Mouse (Mus musculus) ES-E14 (cell line): ENCODE data around the gene Nr4a1. TPM values are rescaled to one million over a fixed set of nuclear protein-coding genes. Genes with fewer than 3 reads are reported as not detected.

Experiments
- DNase-seq: peaks from one replicate; pipeline ENCODE4 v3.0.0-alpha.2; 2013; ENCODE audit warnings: low read depth, low spot score
- H3K27ac ChIP-seq: 2 replicates; pipeline ENCODE4 v1.5.1; 2012; ENCODE audit warnings: low read depth, mild to moderate bottlenecking, low read length, moderate library complexity, mixed read lengths; ENCODE audit not compliant: poor library complexity, insufficient read depth, severe bottlenecking
- H3K36me3 ChIP-seq: 2 replicates; pipeline ENCODE4 v1.6.1; 2012; ENCODE audit warnings: mild to moderate bottlenecking, low read length, moderate library complexity, mixed read lengths; ENCODE audit not compliant: control insufficient read depth, poor library complexity, insufficient read depth, severe bottlenecking
- H3K4me1 ChIP-seq, 2 experiments: fragments of 150-350 bp in 1 of 2; sonication (generic) in 1 of 2; 2 replicates each; pipeline ENCODE4 v1.6.1; 2012; ENCODE audit warnings: low read length in 2 of 2, mild to moderate bottlenecking in 1 of 2, mixed read lengths in 1 of 2; ENCODE audit not compliant: control insufficient read depth in 2 of 2, insufficient read depth in 2 of 2, poor library complexity in 1 of 2
- H3K4me3 ChIP-seq, 2 experiments: fragments of 150-350 bp in 1 of 2; sonication (generic) in 1 of 2; 2 replicates each; pipeline ENCODE4 v1.5.1; 2012; ENCODE audit warnings: low read length in 2 of 2, low read depth in 1 of 2, mild to moderate bottlenecking in 1 of 2, mixed read lengths in 1 of 2; ENCODE audit not compliant: insufficient read depth in 1 of 2, poor library complexity in 1 of 2, severe bottlenecking in 1 of 2
- H3K9ac ChIP-seq: 2 replicates; pipeline ENCODE4 v1.6.1; 2012; ENCODE audit warnings: low read depth, mild to moderate bottlenecking, low read length, mixed read lengths; ENCODE audit not compliant: poor library complexity, insufficient read depth, severe bottlenecking
- H3K9me3 ChIP-seq: fragments of 150-350 bp; sonication (generic); 2 replicates; pipeline ENCODE4 v1.6.1; 2012; ENCODE audit warnings: low read depth, mild to moderate bottlenecking, low read length; ENCODE audit not compliant: control insufficient read depth, insufficient read depth
- CHD2 ChIP-seq: IDR thresholded peaks from 2 replicates; pipeline ENCODE4 v1.6.1; 2014; ENCODE audit warnings: mild to moderate bottlenecking, low read depth, low read length, inconsistent platforms
- HCFC1 ChIP-seq: IDR thresholded peaks from 2 replicates; pipeline ENCODE4 v1.6.1; 2012; ENCODE audit warnings: low read length, inconsistent platforms, borderline replicate concordance; ENCODE audit not compliant: insufficient read depth
- MAFK ChIP-seq: IDR thresholded peaks from 2 replicates; pipeline ENCODE4 v1.6.1; 2014; ENCODE audit warnings: mild to moderate bottlenecking, low read depth, low read length, inconsistent platforms; ENCODE audit not compliant: insufficient read depth
- ZC3H11A ChIP-seq: IDR thresholded peaks from 2 replicates; pipeline ENCODE4 v1.6.1; 2012; ENCODE audit warnings: low read depth, mild to moderate bottlenecking, inconsistent platforms, low read length, borderline replicate concordance
- ZNF384 ChIP-seq: IDR thresholded peaks from 2 replicates; pipeline ENCODE4 v1.6.1; 2012; ENCODE audit warnings: low read depth, low read length, inconsistent platforms
- in situ Hi-C, 2 experiments: fragments of 600-800 bp; cut with MboI; formaldehyde crosslinking; loops; one replicate each; pipeline ENCODE4 v1.15.1; 2025; ENCODE audit warnings: low sequenced_read_pairs in 2 of 2, inconsistent platforms in 1 of 2; ENCODE audit not compliant: unreplicated experiment in 2 of 2
- total RNA-seq: library from RNA; depleted of rRNA; stranded (reverse); fragments of 300-350 nt; gene quantifications from 2 replicates; pipeline ENCODE4 v1.2.3, GENCODE M21; 2012

Gene Nr4a1
- total RNA-seq, 1 experiment, result 12.1 TPM

- no peak overlapping the region for H3K27ac ChIP-seq
- TF ChIP-seq HCFC1 (no peak), ZC3H11A (no peak), MAFK (no peak), CHD2 (no peak), ZNF384 (no peak)
- H3K4me3 ChIP-seq, result no peak overlapping the region
- in situ Hi-C loops, result no loop called here
- H3K36me3 ChIP-seq, result no peaks in the 10 kb centered on the region
- H3K9ac ChIP-seq, result no peak overlapping the region
- H3K4me1 ChIP-seq, result peaks cover 0 to 1% of the 10 kb centered on the region in 2 experiments; a peak in 1 of 4 replicates
- no peaks in the 10 kb centered on the region for H3K9me3 ChIP-seq
- DNase-seq, result no peak
Observed at GRCm38 (mm10) chr15:101311087-101311770, 57.2 kb downstream of the Nr4a1 start.

GRCm38 (mm10) chr15:101312006-101312405 lies 57.9 kb downstream of the Nr4a1 start:
- Histone ChIP-seq H3K4me1 (peaks cover 0 to 7% of the 10 kb centered on the region in 2 experiments; a peak in 2 of 4 replicates), H3K4me3 (no peak overlapping the region), H3K27ac (no peak overlapping the region), H3K9ac (no peak overlapping the region), H3K36me3 (no peaks in the 10 kb centered on the region), H3K9me3 (no peaks in the 10 kb centered on the region)
- no peak for DNase-seq
- in situ Hi-C loops, result no loop called here
- TF ChIP-seq MAFK (no peak), CHD2 (no peak), HCFC1 (no peak), ZNF384 (no peak), ZC3H11A (no peak)

GRCm38 (mm10) chr15:101315378-101315777 lies 61.3 kb downstream of the Nr4a1 start:
- Histone ChIP-seq H3K4me3 (no peak overlapping the region), H3K27ac (no peak overlapping the region), H3K36me3 (no peaks in the 10 kb centered on the region), H3K9me3 (no peaks in the 10 kb centered on the region), H3K9ac (no peak overlapping the region), H3K4me1 (peaks cover 0 to 10% of the 10 kb centered on the region in 2 experiments; a peak in 2 of 4 replicates)
- in situ Hi-C loops, result no loop called here
- TF ChIP-seq ZNF384, result no peak
- no peak for TF ChIP-seq ZC3H11A
- no peak for TF ChIP-seq HCFC1
- no peak for TF ChIP-seq CHD2
- no peak for TF ChIP-seq MAFK
- no peak for DNase-seq

- in situ Hi-C loops, result no loop called here
Observed at GRCm38 (mm10) chr15:101315832-101316231, 61.8 kb downstream of the Nr4a1 start.

More at GRCm38 (mm10) chr15:101315832-101316231, 61.8 kb downstream of the Nr4a1 start:
- TF ChIP-seq CHD2, result no peak
- TF ChIP-seq ZC3H11A, result peak; percentile 45; the same call in 1 of the 2 replicates
- H3K36me3 ChIP-seq, result no peaks in the 10 kb centered on the region
- no peak overlapping the region for H3K4me3 ChIP-seq
- no peak overlapping the region for H3K9ac ChIP-seq
- H3K27ac ChIP-seq, result no peak overlapping the region
- H3K9me3 ChIP-seq, result no peaks in the 10 kb centered on the region
- DNase-seq, result peak; percentile 92
- H3K4me1 ChIP-seq, result peaks cover 0 to 10% of the 10 kb centered on the region in 2 experiments; a peak in 2 of 4 replicates
